Mouse (Mus musculus) midbrain, postnatal 0 days (tissue): Measurements from ENCODE around the gene Myoc. TPM values are rescaled to one million over a fixed set of nuclear protein-coding genes. Genes with fewer than 3 reads are reported as not detected.
"Not testable (repeated sequence)": the region's sequence is repeated elsewhere in the genome, so short reads cannot be mapped to it uniquely, and the experiment has no call there.

Source experiments
- ATAC-seq: fragments of 200-750 bp; cut with Nextera tagmentation; 2 replicates; pipeline ENCODE4 v1.8.0; 2017; ENCODE audit warnings: moderate number of reproducible peaks, mild to moderate bottlenecking, moderate TSS enrichment, moderate library complexity; ENCODE audit not compliant: low FRiP score
- DNase-seq: peaks from one replicate; pipeline ENCODE4 v3.0.0-alpha.2; 2015; ENCODE audit warnings: low spot score
- H3K27ac ChIP-seq: fragments of 300-500 bp; sonication (generic); 2 replicates; pipeline ENCODE4 v1.5.1; 2014; ENCODE audit warnings: low read depth, mild to moderate bottlenecking, low read length, mixed read lengths
- H3K27me3 ChIP-seq: fragments of 300-500 bp; sonication (generic); 2 replicates; pipeline ENCODE4 v1.6.1; 2014; ENCODE audit warnings: low read length, control low read depth, mixed read lengths; ENCODE audit not compliant: insufficient read depth
- H3K36me3 ChIP-seq: fragments of 300-500 bp; sonication (generic); 2 replicates; pipeline ENCODE4 v1.6.1; 2014; ENCODE audit warnings: low read length, control low read depth, mixed read lengths; ENCODE audit not compliant: insufficient read depth
- H3K4me1 ChIP-seq: fragments of 300-500 bp; sonication (generic); 2 replicates; pipeline ENCODE4 v1.6.1; 2014; ENCODE audit warnings: mild to moderate bottlenecking, control low read depth, antibody characterized with exemption, low read length, mixed read lengths; ENCODE audit not compliant: insufficient read depth
- H3K4me2 ChIP-seq: fragments of 300-500 bp; sonication (generic); 2 replicates; pipeline ENCODE4 v1.6.1; 2014; ENCODE audit warnings: low read depth, mild to moderate bottlenecking, low read length, mixed read lengths; ENCODE audit not compliant: poor library complexity, severe bottlenecking
- H3K4me3 ChIP-seq: fragments of 300-500 bp; sonication (generic); 2 replicates; pipeline ENCODE4 v1.5.1; 2014; ENCODE audit warnings: low read depth, mild to moderate bottlenecking, low read length, moderate library complexity
- H3K9ac ChIP-seq: fragments of 300-500 bp; sonication (generic); replicated peaks from 2 replicates; pipeline ENCODE4 v1.6.1; 2014; ENCODE audit warnings: mild to moderate bottlenecking, low read length, moderate library complexity, mixed read lengths; ENCODE audit not compliant: poor library complexity, severe bottlenecking
- H3K9me3 ChIP-seq: fragments of 300-500 bp; sonication (generic); 2 replicates; pipeline ENCODE4 v1.6.1; 2016; ENCODE audit warnings: low read length, control low read depth
- CTCF ChIP-seq: IDR thresholded peaks from 2 replicates; pipeline ENCODE4 v1.5.1; 2016; ENCODE audit warnings: antibody characterized with exemption, mild to moderate bottlenecking
- WGBS: fragments of 180-500 bp; shearing (Covaris S2); extraction: QIAGEN DNeasy Blood & Tissue Kit; methylation state at CpG from one replicate; pipeline ENCODE4 v1.1.7; 2014; 5-methylcytosine and 5-hydroxymethylcytosine counted together
- polyA plus RNA-seq: library from polyadenylated mRNA; unstranded; fragments of >200 nt; fragmentation: Nextera tagmentation; extraction: Ambion mirVana; gene quantifications from 2 replicates; pipeline ENCODE4 v1.2.1, GENCODE M21; 2015
- total RNA-seq: library from RNA; depleted of rRNA; stranded (reverse); fragments of >200 nt; gene quantifications from 2 replicates; pipeline ENCODE4 v1.2.3, GENCODE M21; 2014

Gene Myoc
- total and polyA plus RNA-seq, 2 experiments from 2014 or later: 0.21 to 0.27 TPM

GRCm38 (mm10) chr1:162625229-162625628 lies 13.7 kb upstream of the Myoc start:
- TF ChIP-seq CTCF: no peak
- H3K27me3 ChIP-seq: no peaks in the 10 kb centered on the region
- no peaks in the 10 kb centered on the region for H3K4me1 ChIP-seq
- H3K4me3 ChIP-seq: no peak overlapping the region
- no peaks in the 10 kb centered on the region for H3K36me3 ChIP-seq
- H3K27ac ChIP-seq: no peak overlapping the region
- ATAC-seq (no peak), DNase-seq (peak; percentile 67)
- H3K4me2 ChIP-seq: no peak overlapping the region
- WGBS: 62% methylated on average over 7 of the region's 7 CpGs
- H3K9ac ChIP-seq: no peak overlapping the region
- no peaks in the 10 kb centered on the region for H3K9me3 ChIP-seq

- DNase-seq: not testable (repeated sequence)
These were observed 11.1 kb upstream of the Myoc start for GRCm38 (mm10) chr1:162627821-162628220.

DNA sequence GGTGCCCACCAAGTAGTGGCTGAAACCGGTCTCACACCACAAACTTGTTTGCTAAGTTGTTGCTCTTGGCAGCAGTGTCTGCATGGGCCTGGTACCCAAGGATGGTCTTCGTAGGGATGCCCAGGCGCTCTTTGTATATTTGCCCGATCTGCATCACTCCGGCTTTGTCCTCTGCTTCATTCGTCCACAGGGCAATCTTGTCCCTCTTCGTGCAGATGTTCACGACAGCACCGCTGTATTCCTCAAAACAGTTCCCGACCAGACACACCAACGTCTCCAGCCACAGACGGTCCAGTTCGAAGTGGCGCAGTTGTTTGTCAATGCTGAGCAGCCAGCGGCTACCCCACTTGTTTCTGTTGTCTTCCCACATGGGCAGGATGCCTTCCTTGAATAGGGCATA lies 10.6 kb upstream of the Myoc start:
- H3K4me3 ChIP-seq, H3K4me2 ChIP-seq, DNase-seq, H3K9ac ChIP-seq, H3K4me1 ChIP-seq, H3K36me3 ChIP-seq, H3K27ac ChIP-seq, ATAC-seq, H3K27me3 ChIP-seq, H3K9me3 ChIP-seq: not testable (repeated sequence)
- 96% methylated on average over 15 of the region's 15 CpGs for WGBS

More at GRCm38 (mm10) chr1:162627821-162628220, 11.1 kb upstream of the Myoc start:
- H3K9me3 ChIP-seq, ATAC-seq, H3K4me2 ChIP-seq, H3K4me3 ChIP-seq, H3K9ac ChIP-seq, H3K27me3 ChIP-seq, H3K4me1 ChIP-seq, H3K36me3 ChIP-seq, H3K27ac ChIP-seq: not testable (repeated sequence)
- WGBS: 77% methylated on average over 4 of the region's 4 CpGs

DNA sequence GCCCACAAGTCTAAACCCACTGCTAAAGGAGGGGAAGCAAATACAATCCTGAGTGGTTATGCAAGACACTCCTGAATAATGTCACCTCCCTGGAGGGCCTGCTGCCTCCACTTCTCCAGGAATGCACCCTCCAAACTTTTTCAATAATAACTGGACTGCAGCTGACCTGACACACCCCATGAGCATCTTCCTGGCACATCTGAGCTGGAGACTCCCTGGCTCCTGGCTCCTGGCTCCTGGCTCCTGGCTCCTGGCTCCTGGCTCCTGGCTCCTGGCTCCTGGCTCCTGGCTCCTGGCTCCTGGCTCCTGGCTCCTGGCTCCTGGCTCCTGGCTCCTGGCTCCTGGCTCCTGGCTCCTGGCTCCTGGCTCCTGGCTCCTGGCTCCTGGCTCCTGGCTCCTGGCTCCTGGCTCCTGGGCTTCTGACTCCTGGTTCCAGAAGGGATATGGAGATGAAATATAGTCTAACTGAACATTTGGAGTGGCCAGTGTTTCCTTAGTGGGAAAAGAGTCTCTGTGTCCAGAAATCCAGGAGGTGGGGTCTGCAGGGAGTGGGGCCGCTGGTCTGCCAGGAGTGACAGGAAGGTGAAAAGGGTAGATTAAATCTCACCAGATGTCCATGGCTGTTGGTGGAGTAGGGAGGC lies 3.5 kb upstream of the Myoc start:
- DNase-seq, H3K4me3 ChIP-seq, H3K4me1 ChIP-seq, ATAC-seq, H3K9ac ChIP-seq, H3K27me3 ChIP-seq, H3K36me3 ChIP-seq, H3K27ac ChIP-seq, H3K9me3 ChIP-seq, H3K4me2 ChIP-seq: not testable (repeated sequence)
- WGBS: 74% methylated on average over 1 of the region's 1 CpGs

DNA sequence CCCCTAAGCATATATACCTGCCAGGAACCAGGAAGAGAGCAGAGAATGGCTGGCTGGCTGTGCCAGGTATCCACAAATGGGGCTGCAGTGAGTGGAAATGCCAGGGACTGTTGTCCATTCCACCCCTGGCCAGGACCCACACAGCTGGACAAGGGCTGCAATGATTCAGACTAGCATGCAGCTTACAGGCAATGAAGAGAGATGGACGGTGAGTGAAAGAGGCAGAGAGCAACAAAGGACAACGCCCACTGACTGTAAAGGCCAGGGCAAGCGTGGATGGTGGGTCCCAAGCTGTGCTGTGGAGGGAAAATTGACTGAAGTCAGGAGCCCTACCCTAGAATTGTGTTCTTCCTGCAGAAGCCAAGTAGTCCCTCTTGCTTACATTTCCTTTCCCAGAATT lies 2.4 kb upstream of the Myoc start:
- no peak for ATAC-seq
- no peak for TF ChIP-seq CTCF
- WGBS: 61% methylated on average over 3 of the region's 3 CpGs
- no peaks in the 10 kb centered on the region for H3K36me3 ChIP-seq
- H3K4me1 ChIP-seq: no peaks in the 10 kb centered on the region
- DNase-seq: no peak
- H3K27me3 ChIP-seq: no peaks in the 10 kb centered on the region
- H3K9me3 ChIP-seq: 0 out of 2 replicates have a peak, but pooled peaks cover 2% of the 10 kb centered on the region
- no peak overlapping the region for H3K4me2 ChIP-seq
- H3K4me3 ChIP-seq: no peak overlapping the region
- no peak overlapping the region for H3K27ac ChIP-seq
- H3K9ac ChIP-seq: no peak overlapping the region

DNA sequence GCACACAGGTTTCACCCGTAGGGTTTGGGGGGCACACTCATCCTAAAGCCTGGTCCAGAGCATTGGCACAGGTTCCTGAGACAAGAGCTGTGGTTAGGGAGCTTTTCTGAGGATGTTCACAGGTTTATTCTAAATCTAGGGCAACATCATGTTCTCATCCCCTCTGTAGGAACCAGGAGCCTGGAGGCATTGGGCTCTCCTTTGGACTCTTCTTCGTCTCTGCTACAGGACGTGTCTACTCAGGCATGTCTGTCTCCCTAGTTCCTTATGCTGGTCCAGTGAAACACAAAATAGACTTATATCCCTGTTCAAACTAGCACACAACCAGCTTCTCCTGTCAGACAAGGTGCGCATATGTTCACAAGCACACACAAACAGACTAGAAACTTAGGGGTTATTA lies 420 bp upstream of the Myoc start:
- H3K9me3 ChIP-seq: 0 out of 2 replicates have a peak, but pooled peaks cover 2% of the 10 kb centered on the region
- no peaks in the 10 kb centered on the region for H3K36me3 ChIP-seq
- no peak overlapping the region for H3K9ac ChIP-seq
- no peak overlapping the region for H3K27ac ChIP-seq
- no peaks in the 10 kb centered on the region for H3K27me3 ChIP-seq
- H3K4me1 ChIP-seq: no peaks in the 10 kb centered on the region
- H3K4me2 ChIP-seq: no peak overlapping the region
- 90% methylated on average over 4 of the region's 4 CpGs for WGBS
- no peak for TF ChIP-seq CTCF
- DNase-seq (no peak), ATAC-seq (no peak)
- no peak overlapping the region for H3K4me3 ChIP-seq
